Mouse (Mus musculus) forelimb bud, embryonic 11.5 days (tissue): ENCODE measurements around the gene Lrrc34.
A peak's percentile ranks its signal among the peaks of the same experiment; 100 is the strongest.

ENCODE experiments used
- DNase-seq: peaks from one replicate; pipeline ENCODE4 v3.0.0-alpha.2; 2012; ENCODE audit warnings: low read depth, low spot score

Gene Lrrc34

DNA sequence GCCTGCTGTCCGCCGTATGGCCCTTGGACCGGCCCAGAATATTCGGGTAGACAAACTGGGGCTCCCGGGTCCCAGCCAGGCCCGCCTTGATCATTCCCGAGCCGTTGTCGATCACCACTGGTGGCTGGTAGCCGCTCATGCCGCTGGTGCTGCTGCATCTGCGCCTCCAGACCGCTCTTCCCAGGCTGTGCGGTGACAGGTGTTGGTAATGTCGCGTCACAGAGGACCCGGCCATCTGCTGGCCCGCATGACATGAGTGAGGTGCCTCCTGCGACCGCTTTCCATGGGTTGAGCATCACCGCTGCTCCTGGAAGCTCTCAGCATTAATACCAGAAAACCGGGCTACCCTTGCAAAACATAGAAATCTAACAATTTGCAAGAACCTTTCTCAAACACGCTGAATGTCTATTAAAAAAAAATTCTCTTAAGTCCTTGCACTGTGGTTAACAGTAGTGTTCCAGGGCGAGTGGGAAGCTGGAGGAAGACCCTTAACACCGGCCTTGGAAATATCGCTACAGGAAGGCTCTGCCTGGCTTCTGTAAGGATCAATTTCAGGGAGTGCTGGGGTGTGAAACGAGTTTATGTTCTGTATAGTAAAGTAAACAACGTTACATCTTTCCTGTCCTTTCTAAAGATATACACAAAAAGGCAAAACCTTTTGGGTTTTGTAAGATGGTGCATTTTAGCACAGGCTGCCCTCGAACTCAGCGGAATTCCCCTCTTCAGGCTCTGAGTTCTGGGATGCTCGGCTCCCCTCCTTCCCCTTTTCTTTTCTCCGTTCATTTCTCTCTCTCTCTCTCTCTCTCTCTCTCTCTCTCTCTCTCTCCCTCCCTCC, 47.7 kb downstream of the Lrrc34 start, which contains the start of gene Actrt3:
TSS of gene Actrt3 (minus strand) at position 229 of the 835 bp plus-strand sequence.
- peak; percentile 25 for DNase-seq

DNA sequence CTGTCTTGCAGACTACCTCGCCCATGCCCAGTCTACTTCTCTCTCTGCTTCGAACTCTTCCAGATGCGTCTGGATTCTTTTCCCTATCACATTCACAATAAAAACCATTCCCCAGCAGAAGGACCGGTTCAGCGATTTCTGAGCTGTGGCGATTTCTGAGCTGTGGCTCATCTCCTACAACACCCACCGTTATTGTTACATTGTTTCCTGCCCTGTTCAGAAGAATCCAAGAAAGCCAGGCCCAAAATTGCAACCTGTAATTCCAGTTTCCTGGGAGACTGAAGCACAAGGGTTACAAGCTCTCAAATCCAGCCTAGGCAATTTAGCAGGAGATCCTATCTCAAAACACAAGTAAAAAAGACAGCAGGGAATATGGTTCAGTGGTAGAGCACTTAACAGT, 50.4 kb downstream of the Lrrc34 start:
- DNase-seq: no peak

DNA sequence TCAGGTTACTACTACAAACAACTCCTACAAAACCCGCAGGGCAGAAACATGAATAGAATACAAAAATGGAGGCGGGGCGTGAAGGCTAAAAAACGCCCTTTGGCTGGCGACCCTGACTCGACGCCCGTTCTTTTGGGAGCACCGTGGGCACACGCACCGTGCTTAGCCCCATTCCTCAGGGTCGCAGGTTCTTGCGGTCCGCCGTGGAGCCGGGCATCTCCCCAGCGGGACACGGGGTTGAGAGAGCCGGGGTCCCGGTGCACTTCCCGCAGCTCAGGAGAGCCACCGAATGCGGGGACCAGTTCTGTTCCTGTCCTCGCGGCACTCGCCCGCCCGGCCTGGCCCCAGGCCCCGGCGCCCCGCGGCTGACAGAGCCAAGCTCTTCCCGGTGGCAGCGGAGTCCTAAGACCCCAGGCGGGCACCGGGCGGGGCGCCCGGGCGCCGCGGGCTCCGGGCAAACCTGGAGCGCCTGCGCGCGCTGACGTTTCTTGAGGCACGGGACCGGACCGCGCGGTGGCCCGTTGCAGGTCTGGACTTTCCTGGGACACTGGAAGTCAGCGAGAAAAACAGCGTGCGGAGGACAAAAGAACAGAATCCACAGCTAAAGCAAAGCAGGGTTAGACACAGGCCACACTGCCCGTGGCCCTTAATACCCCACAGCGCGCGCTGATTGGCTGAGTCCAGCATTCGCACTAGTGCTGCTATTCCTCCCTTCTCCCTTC, 52.4 kb downstream of the Lrrc34 start:
- DNase-seq: peak; percentile 47

DNA sequence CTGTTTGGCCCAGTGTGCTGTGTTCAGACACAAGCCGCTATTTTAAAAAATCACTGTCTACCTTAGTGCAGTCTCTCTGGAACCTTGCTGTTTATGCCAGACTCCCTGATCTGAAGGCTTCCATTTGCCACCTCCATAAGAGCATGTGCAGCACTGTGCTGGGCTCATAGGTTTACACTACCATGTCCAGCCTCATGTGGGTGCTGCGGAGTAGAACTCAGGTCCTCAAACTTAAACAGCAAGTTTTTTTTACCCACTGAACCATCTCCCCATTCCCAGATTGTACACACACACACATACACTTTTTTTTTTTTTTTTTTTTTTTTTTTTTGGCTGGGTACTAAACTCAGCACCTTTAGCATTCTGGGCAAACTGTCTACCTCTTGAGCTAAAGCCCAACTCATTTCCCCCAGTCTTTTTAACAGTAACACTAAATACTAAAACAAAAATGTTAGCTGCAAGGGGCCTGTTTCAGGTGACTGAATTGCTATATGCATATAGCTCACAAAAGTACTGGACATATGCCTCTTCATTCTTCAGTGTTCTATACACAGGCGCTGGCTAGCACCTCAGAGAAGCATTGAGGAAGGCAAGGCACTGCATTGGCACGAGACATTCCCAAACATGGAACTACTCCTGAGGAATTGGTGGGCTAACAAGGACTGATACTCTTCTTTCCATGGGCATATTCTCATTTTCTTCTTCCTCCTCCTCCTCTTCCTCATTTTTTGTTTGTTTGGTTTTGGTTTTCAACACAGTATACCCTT, 53.8 kb downstream of the Lrrc34 start:
- peak; percentile 24 for DNase-seq

DNA sequence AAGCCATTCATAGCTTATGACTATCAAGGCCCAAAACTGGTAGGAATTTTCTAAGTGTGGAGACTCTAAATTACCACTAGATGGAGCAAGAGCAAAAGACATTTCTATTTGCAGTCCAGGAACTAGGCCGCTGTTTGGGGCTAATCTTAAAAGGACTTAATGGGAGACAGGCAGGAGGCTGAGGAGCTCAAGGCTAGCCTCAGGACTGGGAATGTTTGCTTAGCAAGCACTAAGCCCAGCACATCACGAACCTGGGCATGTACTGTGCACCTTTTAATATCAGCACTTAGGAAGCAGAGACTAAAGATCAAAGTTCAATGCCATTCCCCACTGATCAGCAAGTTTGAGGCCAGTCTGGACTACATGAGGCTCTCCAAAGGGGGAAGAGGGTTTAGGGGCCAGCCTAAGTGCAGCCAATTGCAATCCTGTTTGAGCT, 55.2 kb downstream of the Lrrc34 start:
- DNase-seq: peak; percentile 78

DNA sequence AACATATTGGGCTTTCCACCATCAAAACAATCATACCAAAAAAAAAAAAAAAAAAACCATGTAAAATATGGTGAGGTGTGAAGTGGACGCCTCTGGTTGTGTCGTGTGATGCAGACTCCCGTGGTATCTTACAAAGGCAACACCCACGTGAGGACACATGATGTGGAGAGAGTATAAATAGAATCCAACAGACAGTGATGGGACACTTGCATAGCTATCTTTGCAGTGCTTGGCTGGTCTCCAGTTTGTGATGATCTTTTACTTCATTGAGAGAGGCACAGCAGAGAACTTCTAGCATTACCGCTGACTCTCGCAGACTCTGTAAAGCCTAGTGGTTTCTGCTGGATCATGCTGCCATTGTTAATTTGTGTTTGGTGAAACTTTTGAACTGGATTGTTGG, 58.8 kb downstream of the Lrrc34 start:
- DNase-seq: no peak
